Mouse (Mus musculus) common myeloid progenitor, adult 5-6 weeks (primary cell): ENCODE measurements around the gene Tmem100. TPM values are rescaled to one million over a fixed set of nuclear protein-coding genes. Genes with fewer than 3 reads are reported as not detected.

Experiments
- ATAC-seq: replicated peaks from 2 replicates; pipeline ENCODE4 v1.8.0; 2016; ENCODE audit warnings: low read depth, mild to moderate bottlenecking, moderate TSS enrichment, inconsistent platforms; ENCODE audit not compliant: poor library complexity, severe bottlenecking
- total RNA-seq: library from RNA; stranded (forward); fragments of 200-1000, 187-1606 nt; gene quantifications from 2 replicates; pipeline ENCODE4 v1.2.3, GENCODE M21; 2017

Gene Tmem100
- total RNA-seq = 0.27 TPM in 1 of 2 replicates, not detected in the other

DNA sequence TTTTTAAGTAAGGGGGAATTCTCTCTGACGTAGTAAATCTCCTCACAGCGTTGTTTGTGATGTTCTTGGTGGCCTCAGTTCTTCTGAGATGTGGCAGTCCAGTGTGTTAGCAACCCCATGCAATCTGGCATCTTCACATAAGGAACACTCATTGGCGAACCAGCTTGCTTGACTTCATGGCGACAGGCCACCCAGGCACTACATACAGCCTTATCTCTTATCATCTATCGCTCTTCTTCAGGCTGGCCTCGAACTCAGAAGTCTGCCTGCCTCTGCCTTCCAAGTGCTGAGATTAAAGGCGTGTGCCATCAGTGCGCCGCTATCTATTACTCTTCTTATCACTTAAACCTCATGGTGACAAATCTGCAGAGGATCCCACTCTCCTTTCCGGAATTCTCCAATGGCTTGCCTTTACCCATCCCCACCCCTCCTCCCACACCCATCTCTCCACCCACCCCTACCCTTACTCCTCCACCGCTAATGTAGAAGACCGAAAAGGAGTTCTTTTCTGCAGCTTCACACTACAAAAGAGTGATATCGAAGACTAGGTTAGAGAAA is at the start of gene Tmem100:
Tmem100 (plus strand) TSS at position 508 of the 558 bp plus-strand sequence.
- ATAC-seq = 0 out of 2 replicates have a peak, but pooled peaks have one; percentile 4

DNA sequence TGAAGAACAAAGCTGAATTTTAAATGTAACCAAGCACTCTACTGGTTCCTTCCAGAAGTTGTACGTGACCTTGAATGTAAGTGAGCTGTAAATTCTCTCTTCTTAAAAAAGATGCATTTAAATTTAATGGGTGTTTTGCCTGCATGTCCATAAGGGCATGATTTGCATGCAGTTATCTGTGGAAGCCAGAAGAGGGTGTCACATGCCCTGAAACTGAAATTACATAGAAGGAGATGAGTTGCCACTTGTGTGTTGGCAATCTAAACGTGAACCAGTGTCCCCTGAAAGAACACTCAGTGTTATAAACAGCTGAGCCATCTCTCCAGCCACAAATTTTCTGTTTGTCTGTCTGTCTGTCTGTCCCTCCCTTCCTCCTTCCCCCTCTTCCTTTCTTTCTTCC is 47.2 kb upstream of the Tmem100 start:
- ATAC-seq = no peak

DNA sequence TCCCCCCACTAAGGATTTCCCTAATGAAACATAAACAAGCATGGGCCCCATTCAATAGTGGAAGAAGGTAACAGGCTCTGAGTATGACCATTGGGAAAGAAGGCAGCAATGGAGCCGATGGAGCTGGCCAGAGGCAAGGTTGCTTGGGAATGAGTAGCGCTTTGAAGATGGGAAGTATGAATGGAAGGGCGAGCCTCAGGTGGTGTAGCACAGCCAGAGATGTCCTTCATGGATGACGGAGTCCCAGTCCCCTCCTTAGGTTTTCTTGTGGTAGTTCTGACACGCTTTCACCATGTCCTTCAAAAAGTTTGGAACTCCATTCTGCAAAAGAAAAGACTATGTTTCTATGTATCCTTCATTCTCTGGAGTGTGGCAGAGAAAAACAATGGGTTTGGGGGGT is 45.7 kb upstream of the Tmem100 start:
- ATAC-seq = no peak

DNA sequence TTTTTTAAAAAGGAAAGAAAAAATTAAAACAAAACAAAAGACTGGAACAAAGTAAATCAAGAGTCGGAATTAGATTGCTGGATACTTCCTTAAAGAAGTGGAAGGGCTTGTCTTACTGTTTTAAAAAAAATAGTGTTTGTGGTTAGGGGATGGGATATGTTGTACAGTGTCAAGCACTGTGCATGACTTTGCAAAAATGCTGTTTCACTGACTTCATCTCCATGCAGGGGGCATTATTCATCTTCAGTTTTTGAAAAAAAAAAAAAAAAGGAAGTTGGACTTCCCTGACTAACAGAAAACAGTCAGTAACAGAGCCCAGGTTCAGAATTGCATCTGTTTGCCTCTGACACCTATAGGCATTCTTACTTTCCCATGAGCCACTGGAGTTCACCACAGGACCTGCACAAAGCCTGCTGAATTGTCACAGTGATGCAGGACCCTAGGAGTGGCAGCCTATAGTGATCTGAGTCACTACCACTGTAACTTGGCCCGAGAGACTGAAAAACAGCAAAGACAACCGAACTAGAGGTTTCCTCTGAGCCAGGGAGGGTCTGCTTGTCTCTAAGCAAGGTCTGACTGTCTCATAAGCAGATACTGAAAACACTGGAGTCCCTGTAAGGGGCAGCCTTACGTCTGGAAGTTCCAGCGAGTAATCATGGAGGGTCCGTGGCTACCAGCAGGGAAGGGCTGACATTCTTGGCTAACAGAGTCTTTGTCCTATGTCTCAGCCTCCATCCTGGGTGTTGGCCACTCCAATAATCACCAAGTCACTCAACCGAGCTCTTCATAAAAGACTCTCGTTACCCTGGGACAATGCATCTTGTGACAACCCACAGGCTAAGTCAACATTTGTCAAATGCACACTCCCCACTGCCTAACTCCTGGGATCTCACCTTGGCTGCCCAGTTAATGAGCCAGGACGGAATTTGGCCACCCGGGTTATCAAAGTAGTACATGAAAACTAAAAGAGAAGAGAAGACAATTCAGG is 44.7 kb upstream of the Tmem100 start:
- ATAC-seq = peak; percentile 82

DNA sequence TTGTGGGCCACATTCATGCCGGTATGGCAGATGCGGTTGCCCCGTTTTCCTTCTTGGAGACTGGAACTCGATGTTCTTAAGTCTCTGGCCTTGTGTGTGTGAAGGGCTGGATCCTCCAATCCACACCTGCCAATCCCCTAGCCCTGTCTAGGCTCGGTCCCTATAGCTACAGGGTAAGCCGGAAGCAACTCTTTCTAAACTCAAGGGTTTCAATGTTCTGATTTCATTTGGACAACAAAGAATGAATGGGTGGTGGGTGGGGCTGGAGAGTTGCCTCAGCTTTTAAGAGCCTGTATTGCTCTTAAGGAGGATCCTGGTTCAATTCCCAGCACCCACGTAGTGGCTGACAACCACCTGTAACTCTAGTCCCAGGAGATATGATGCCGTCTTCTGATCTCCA is 43.6 kb upstream of the Tmem100 start:
- ATAC-seq = no peak

DNA sequence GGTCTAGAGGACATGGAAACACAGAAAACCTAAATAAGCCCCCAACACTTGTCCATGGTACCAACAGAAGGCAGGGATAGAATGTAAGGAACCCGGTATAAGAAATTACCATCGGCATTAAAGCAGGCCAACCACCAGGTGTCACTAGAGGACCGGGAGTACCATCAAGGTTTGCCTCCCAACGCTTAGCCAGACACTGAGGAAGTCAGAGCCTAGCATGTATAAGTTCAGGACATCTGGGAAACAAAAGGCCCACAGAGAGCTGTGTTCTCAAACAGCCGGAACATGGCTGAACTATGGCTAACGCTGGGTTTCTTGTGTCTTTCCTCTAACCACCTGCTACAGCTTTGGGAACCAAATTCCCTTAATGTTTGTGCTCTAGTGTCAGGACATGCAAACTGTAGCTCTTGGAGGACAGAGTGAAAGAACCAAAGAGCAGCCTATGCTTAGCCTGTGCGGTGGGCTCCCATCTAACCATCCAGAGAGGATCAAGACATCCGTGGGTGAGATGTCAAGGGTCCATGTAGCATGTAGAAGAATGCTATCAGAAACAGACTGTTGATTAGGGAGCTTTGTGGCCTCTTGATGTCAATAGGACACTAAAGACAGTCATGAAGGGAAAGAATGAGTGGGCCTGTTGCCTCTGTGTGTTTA is 41.1 kb upstream of the Tmem100 start:
- peak; percentile 69 for ATAC-seq

DNA sequence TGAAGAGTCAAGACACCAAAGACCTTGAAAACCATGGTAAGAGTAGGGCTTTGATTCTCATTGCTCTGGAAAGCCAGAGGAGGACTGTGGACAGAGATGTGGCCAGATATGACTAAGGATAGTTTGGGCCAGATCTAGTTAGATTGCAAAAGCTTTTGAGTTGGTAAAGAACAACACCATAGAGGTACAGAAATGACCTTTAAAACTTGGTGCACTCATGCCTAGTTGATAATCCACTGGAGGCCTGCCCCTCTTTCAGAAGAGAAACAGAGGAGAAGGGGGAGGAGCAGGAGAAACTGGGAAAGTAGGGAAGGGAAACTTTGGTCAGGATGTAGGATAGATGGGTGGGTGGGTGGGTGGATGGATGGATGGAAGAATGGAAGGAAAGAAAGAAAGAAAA is 38.5 kb upstream of the Tmem100 start:
- no peak for ATAC-seq

DNA sequence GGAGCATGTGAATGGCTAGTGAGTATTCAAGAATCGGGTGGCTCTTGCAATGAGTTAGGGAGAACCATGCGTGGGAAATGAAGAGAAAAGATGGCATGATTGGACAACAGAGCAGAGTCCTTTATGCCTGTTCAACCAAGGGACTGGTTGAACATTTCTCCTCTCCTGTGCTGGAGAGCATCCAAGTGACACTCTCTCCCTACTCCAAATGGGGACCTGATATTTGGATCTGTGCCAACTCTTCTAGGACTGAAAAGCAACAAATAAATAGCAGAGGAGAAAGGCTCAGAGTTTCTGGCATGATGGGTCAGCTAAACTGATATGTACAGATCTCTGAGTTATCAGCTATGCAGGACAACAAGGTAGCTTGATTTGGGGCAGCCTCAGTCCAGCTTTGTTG is 35.4 kb upstream of the Tmem100 start:
- no peak for ATAC-seq

DNA sequence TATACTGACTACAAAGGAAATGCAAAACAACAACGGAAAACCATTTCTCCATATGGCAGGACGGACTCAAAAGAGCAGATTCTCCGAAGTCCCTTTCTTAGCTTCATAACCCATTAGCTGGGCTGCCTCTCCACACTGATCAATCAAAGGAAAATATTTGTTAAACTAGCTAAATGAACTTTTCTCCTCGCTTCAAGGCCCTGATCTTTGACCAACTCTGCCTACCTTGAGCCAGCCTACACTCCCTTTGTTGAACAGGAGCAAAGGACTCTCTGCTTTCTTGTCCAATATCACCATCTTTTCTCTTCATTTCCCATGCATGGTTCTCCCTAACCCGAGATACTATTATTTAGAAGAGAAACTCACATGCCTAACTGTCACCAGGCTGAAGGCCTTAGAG is 34.6 kb upstream of the Tmem100 start:
- ATAC-seq = no peak

DNA sequence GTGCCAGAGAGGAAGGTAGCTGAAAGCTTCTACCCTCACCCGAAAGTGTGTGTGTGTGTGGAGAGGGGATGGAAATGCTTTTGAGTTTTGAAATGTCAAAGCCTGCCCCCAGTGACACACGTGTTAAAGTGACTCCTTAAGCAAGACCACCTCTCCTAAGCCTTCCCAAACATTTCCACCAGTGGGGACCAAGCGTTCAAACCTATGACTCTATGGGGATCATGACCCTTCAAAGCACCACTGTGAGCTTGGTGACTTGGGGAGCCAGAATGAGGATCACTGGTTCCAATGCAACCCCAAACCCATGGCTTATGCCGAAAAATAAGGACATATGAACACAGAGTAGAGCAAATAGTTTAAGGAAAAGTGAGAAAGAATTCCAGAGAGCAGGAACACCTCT is 33.7 kb upstream of the Tmem100 start:
- ATAC-seq = no peak

DNA sequence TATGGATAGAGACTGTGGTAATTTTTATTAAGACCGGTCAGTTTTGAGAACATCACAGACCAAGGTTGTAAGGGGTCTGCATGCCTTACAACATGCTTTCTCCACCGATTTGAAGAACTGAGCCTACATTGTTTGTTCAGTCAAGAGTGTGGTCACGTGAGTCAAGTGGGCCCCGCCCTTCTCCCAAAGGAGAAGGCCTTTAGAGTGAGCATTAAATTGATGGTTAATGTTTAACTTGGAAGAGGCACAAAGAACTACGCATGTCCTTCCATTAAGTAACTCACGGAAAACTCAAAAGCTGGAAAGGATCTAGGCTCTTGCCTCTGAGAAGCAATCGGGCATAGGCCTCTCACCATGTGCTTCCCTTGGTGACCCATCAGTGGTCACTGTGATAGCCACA is 33.3 kb upstream of the Tmem100 start:
- no peak for ATAC-seq

DNA sequence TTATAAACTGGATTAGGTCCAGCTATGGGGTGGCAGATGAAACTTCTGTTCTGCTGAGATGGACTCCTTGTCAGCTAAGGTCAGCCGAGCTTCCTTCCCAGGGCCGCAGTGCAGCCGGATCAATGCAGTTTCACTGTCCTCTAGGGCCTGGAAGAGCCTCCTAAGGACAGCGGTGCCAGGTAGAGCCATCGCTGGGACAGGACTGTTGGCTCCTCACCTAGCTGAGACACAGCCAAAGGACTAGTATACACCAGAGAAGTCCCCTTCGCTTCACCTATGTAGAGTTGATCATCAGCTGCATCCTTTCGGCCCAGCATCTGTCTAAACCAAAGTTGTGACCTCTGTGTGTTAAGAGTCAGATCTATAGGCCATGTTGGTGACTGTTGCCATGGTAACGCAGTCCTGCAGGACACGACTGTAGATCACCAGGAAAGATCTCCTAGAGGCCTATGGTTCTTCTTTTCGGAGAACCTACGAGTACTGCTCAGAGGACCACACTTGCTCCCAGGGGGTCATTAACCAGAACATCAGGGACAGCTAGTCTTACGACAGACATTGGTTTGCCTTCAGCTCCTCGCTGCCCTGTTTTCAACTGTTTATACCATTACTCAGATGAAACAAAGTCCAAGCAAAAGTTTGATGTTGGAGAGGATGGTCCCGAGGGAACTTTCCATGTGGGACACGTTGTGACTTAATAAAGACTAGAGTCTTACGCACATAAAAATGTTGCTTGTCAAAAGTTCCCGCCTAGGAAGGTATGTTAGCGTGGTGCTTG is 31.0 kb upstream of the Tmem100 start:
- ATAC-seq = no peak

DNA sequence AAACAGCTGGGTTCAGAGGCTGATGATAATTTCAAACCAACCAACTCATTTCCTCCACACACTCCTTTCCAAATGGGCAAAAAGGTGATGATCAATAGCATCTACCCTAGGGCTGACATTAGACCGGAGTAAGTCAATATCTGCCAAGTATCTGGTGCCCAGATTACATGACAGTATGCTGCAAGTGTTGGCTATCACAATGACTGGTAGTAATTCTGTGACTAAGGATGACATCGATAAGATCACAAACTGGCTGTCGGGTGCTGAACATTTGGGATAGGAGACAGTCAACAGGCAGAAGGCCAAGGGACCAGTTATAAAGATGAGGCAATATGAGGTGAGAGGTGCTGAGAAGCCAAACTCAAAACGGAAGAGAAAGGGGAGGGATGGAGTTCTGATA is 29.5 kb upstream of the Tmem100 start:
- ATAC-seq = no peak

DNA sequence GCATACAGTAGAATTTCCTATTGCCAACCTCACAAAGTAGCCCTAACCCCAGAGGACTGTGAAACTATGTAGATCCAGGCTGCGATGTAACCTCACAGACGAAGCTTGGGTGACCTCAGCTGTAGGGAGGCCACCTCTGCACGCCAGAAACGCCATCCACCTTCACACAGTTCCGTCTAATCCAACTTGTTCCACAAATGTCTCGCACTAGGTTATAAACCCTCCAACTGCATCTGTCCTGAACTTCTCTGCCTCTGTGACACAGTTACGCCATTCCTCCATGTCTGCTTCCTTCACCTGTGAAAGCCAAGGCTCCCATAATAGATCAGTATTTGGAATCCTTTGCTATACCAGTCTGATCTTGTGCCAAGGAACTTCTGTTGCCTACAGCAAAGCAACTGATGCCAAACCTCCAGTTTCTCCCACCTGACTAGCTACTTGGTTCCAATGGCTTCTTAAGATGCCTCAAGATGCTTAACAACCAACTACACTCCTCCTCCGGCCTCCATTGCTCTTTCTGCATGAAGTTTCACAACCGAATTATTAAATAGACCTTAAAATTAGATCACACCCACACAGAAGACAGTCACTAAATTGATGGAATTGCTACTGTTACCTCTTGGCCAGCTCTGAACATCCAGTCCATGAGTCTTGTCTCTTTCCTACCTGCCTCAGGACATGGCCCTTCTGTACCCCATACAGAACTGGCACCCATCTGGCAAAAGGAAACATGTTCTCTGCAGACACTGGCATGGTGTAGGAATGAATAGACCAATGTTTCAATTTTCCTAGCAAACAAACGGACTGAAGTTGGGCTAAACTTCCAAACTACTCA is 28.5 kb upstream of the Tmem100 start:
- ATAC-seq = no peak

DNA sequence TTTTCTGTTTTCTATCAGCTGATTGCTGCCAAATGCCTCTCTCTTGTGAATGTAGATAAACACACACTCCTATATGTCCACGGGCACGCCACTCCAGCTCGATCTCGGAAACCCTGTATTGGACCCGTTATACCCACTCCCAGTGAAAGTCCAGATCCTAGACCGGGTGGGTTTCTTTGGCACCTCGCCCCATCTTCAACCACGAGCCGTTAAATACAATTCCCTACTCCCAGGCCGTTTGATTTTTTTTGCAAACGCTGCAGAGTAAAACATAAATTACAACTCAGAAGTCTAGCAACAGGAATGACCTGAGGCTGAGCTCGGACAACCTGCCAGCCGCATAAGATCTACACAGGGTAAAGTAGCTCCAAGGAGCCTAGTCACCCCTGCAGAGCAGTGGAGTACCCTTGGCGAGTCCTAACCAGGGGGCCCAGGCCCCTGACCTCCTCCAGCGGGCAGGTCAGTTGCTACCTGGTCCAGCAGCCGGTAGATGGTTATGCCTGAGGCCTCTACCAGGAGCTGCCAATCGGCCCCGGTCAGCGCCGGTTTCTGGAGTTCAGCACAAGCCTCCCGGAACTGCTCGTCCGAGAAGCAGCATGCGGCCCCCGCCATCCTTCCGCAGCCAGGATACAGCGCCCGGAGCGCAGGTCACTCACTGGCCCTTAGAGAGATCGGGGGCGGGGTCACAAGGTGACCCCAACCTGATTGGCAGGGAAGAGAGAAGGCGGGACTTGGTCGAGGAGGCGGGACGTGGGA is 27.7 kb upstream of the Tmem100 start, which contains the start of gene Pctp:
Pctp (minus strand) TSS at position 664 of the 756 bp plus-strand sequence.
- peak; percentile 98 for ATAC-seq

DNA sequence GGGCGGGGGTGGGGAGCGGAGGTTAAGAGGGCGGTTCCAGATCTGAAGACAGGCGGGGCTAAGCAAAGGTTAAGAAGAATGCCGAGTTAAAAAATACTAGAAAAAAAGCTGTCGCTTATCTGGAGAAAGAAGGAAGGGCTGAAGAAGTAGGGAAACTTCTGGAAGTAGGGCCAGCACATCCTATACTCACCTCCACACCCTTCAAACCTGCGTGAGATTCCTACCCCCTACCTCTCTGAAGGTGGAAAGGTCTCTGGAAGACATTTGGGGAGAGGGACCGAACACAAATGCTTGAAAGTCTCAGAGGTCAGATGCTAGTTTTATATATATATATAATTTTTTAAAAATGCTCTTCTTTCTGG is 27.2 kb upstream of the Tmem100 start:
- ATAC-seq = no peak

DNA sequence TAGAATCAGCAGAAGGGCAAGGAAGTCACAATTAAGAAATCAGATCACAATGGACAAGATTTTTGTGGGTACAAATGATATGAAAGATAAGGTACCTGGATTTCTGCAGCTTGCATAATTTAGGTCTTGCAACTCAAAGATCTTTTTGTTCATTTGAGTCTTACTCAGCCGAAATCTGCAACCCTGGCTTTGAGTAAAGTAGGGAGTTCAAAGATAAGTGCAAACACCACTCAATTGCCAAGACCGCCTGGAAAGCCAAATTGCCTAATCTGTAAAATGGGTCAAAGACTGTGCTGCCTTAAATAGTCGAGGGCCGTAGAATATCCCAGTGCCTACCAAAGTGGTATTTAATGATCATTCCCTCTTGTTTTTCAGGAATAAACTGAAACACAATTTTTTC is 26.8 kb upstream of the Tmem100 start:
- ATAC-seq = no peak

DNA sequence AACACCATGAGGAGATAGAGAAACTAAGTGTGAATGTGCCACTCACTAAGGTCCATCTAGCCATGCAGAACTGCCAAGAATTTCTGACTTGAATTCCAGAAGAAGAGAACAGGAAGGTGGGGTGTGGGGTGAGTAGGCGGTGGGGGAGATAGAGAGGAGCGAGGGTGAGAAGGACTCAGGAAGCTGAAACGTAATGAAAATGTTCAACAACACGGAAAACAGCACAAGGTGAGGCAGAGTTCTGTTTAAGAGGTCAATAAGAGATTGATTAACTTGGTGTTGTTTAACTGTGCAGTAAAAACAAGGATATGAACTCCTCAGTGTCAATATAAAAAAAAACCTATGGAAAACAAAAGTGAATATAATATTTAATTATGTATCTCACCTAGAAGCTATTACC is 24.0 kb upstream of the Tmem100 start:
- no peak for ATAC-seq
